Mouse (Mus musculus) spleen, postnatal 36 days (tissue): ENCODE measurements at regions not wholly inside any gene's neighbourhood (a gene's known extent, or its start where the extent isn't known, plus 50 kb on each side); places are given as distances from the start of the nearest gene placed in this dataset.
"Not testable (repeated sequence)": the region's sequence is repeated elsewhere in the genome, so short reads cannot be mapped to it uniquely, and the experiment has no call there.

Experiments used
- DNase-seq, 2 experiments: peaks; one replicate each; pipeline ENCODE4 v3.0.0; 2022; ENCODE audit warnings: low spot score in 2 of 2, mixed read lengths in 1 of 2

DNA sequence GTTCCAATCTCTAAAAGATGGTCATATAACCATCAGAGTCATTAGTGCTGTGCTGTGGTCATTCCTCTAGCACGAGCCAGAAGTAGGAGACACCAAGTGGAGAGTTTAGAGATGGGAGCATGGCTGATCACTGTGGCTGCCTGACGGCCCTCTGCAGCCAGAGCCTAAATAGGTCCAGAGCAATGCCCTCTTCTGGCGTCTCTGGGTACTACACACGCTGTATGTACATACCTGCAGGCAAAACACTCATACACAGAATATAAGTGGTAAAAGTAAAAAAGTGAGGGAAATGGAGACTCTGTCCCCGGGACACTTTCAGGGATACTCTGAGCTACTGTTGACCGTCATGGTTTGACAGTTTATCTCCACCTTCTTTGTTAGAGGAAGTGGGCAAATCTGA is 91.4 kb downstream of the Gm21738 start:
- DNase-seq = no peak

- no peak for DNase-seq
Measured at GRCm38 (mm10) chr14:19311614-19312013, 107.1 kb downstream of the Gm21738 start.

- DNase-seq = not testable (repeated sequence)
Measured at GRCm38 (mm10) chr14:19302859-19303258, 115.9 kb downstream of the Gm21738 start.

DNA sequence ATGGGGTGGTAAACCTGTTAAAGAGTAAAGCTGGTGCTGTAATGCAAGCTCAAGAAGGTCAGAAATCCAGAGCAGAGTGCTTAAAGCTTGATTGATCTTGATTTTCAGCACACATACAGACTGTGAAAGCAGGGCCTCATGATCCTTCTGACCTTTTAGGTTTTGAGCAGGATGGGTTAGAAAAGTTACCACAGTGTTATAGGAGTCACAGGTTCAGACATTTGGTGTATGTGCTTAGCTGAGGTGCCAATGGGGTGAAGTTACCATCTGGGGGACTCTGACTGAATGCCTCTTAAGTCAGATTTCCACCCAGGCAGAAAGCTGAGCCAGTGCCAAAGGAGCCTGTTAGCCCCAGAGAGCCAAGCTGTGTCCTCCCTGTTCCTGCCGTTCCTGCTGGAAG is 139.6 kb downstream of the Gm21738 start:
- no peak for DNase-seq

DNA sequence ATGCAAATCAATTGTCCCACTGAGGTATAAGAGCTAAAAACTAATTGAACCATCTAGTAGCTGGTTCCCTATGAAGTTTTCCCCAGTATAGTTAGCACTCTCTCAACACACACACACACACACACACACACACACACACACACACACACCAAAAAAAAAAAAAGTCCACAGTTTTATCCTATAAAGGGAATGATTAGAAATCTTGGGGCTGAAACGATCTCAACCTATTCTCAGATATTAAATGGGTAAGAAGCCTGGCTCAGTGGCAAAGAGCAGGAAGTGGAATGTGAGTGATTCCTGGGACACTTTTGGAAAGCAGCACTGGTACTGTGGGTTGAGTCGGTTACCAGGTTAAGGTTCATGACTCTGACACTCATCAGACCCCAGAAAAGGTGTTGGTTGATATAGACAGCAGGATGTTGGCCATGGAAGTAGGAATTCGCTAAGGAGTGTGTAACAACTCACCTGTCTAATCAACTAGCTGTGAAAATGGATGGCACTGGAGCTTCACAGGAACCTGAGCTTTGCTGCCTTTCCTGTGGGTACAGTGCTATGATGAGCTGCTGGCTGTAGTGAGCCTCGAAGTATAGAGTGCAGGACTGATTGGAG is 140.8 kb downstream of the Gm21738 start:
- peak; percentile 27 to 61 for DNase-seq
